Mouse (Mus musculus): ENCODE measurements around the gene 4930451I11Rik.
A peak's percentile ranks its signal among the peaks of the same experiment; 100 is the strongest.

Gene 4930451I11Rik

DNA sequence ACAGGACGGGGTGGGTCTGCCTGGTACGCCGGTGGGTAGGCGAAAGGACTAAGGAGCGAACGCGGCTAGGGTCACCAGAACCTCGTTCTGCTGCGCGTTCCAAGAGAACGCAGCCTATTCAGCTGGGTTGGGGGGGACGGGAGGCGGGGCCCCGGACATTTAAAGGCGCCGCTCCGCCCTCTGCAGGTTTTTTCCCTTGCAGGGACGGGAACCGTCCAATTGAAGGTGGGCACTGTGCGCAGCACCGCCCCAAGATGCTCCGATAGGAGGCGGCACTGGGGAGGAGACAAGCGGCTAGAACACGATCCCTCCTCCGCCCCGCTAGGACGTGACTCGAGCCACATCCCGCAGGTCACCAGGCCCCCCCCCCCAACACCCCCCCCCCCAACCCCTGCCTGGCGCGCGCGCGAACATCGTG is 32.4 kb downstream of the 4930451I11Rik start:
- DNase-seq, result peak; percentile 96

DNA sequence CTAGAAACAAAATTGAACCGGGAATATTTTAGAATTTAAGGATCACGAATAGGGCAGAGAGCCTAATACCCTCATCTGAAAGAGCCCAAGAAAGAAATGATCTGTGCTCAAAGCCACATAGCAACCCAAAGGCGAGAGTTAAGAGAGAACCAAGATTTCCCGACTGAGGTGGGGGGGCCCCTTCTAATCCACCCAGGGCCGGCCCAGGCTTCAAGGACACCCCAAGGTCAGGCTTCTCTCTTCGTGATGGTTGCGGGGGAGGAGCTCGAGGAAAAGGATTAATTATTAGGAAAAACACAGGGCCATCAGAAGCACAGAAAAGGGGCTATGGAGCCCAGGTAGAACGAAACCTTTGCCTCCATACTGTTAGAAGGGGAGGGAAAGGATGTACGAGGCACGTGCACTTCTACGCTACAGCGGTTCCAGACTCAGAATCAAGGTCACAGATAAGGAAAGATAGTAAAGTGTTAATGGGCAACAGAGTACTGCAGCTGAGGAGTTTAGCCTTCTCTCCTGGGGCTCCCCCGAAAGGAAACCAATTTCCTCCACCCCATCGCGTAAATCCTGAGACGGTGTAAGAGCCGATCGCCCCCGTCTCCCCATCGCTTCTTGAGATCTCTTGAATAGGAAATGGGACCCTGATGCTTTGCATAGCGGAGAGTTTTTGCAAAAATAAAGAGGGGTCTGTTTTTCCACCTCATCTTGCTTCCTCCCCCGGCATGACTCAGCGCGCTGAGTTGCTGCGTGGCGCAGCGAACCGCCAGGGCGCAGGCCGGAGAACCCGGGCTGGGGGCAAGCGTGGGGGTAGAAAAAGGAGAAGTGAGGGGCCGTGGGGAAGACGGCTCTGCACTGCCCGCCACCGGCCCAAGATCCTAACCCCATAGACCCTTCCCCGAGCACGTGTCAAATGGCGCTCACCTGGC is 33.1 kb downstream of the 4930451I11Rik start:
- peak; percentile 75 for DNase-seq

- peak; percentile 30 for DNase-seq
Measured at GRCm38 (mm10) chr7:126797411-126798126, 33.9 kb downstream of the 4930451I11Rik start, which contains the start of gene Fam57b. Gene Fam57b, plus strand, starts transcription at chr7:126797668.

GRCm38 (mm10) chr7:126796350-126796932 is 35.0 kb downstream of the 4930451I11Rik start:
- peak; percentile 76 for DNase-seq

GRCm38 (mm10) chr7:126795387-126796317 is 35.8 kb downstream of the 4930451I11Rik start:
- DNase-seq, result peak; percentile 54

GRCm38 (mm10) chr7:126794271-126794605 is 37.2 kb downstream of the 4930451I11Rik start:
- no peak for DNase-seq

GRCm38 (mm10) chr7:126793456-126794270 is 37.8 kb downstream of the 4930451I11Rik start:
- no peak for DNase-seq

DNA sequence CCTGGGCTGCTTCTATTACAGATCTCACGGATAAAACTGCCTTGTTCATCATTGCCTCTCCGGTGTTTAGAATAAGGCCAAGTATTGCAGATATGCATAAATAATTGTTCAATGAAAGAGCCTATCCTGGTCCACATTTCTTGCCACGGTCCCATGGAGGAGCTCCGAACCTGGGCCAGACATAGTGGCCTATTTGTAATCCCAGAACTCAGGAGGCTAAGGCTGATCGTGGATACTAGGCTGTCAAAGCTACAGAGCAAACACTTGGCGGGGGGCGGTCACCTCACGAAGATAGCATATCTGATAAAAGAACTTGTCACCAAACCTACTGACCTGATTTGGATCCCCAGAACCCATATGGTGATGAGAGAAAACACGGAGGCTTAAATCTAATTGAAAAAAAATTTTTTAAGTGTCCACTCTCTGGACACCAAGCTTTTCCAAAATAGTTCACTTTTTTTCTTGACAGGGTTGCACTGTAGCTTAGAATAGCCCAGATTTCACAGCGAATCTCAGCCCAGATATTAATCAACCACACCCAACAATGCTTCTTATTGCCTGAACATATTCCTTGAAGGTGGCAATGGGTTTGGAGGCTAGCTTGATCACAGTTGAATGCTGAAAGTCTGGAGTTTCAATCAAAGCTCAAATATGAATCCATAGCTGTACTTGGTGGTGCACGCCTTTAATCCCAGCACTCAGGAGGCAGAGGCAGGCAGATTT is 38.6 kb downstream of the 4930451I11Rik start:
- peak; percentile 26 for DNase-seq

DNA sequence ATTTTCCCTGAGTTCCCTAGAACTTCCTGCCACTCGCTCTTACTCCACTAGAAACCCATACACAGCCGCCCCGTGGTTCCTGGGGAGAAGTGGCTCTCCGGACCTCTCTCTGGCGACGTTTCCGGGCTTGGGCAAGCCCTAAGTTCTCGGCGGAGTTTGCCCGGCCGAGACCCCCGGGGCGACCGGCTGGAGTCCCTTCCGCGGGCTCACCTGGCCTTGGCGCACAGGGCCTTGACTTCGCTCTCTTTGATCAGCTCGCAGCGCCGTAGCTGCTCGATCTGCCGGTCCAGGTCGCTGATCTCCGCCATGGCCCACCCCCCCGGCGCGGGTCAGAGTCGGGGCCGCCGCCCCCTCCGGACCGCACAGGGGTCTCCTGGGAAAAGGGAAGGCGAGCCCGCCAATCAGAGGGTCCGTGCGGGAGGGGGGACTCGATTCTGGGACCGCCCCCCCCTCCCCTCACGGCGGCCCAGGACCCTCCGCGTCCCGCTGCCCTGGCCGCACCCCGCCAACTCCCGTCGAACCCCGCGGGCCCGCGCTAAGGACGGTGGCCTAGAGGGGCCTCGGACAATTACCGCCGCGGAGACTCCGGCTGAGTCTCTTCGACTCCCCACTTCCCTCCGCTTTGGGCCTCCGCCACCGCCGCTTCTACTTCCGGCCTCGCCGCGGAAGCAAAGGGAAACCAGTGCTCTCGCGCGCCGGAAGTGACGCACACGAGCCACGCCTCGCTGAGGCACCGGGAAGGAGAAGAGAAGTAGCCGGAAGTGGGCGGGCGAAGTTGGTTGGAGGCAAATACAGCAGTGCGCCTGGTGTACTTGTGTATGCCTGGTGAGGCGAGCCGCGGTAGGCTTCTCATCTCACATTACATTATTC is 39.4 kb downstream of the 4930451I11Rik start, which contains the start of gene Ppp4c:
Gene Ppp4c, minus strand, starts transcription at position 646 of the 870 bp plus-strand sequence.
- peak; percentile 98 for DNase-seq

DNA sequence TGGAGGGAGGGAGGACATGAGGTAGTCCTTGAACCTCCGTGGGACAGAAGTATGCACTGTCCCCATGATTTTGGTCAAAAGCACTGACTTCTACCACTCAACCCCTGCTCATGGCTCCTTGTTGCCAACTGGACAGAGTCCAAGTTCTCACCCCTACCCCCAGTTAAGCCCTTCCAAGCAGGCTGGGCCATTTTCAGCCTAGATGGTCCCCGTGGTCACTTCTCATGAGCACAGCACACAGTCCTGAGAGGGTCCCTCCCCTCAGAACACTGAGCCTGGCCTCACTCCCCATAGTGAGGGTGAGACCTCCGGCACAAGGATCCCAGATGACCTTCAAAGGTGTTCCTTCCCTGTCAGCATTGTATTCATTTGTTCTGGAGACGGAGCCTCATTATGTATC is 42.3 kb downstream of the 4930451I11Rik start:
- DNase-seq, result no peak

DNA sequence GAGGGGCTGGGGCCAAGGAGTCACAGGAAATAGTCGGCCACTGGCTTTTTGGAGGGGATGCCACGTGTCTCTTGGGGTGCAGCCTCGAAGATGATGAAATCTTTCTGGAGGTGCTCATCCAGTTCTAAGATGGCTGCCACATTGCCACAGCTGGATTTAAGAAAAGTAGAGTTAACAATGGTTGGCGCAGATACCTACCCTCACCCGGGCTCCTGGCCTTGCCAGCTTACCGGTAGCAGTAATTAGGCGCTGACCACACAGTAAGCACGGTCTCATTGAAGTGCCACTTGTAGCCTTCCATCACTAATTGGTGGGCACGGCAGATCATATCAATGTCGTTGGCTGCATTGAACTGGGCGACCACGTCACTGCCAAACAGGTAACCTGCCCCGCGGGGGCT is 45.3 kb downstream of the 4930451I11Rik start:
- no peak for DNase-seq

DNA sequence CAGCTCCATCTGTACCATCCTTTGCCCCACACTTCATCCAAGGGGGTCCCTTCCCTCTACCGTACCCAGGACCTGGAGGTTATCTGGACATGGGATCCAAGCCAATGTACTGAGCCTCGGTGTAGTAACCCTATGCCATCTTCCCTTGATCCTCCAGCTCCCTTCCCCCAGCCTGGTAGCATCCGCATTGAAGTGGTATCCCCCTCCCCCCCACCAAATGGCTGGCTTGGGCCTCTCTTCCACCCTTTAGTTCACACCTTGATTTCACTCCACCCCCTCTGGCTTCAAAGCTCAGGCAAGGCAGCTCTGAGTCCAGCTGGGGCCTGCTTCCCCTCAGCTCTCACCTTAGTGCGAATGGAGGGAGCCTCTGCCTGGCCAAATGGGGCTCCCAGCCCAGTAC is 46.4 kb downstream of the 4930451I11Rik start:
- no peak for DNase-seq

DNA sequence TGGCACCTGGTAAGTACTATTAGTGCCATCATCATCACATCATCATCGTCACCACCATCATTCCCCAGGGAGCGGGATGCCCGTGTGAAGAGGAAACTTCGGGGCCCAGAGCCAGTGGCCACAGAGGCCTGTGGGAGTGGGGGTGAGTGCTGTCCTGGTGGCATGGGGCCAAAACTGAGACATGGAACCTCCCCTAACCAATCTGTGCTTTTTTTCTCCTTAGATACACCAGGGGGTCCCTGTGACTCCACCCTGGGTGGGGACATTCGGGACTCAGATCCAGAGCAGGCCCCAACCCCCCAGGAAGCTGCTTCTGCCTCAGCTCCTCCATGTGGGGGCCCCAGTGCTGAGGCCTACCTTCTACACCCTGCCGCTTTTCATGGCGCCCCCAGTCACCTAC is 47.0 kb downstream of the 4930451I11Rik start:
- DNase-seq, result no peak

GRCm38 (mm10) chr7:126782693-126783092 is 48.7 kb downstream of the 4930451I11Rik start:
- no peak for DNase-seq

DNA sequence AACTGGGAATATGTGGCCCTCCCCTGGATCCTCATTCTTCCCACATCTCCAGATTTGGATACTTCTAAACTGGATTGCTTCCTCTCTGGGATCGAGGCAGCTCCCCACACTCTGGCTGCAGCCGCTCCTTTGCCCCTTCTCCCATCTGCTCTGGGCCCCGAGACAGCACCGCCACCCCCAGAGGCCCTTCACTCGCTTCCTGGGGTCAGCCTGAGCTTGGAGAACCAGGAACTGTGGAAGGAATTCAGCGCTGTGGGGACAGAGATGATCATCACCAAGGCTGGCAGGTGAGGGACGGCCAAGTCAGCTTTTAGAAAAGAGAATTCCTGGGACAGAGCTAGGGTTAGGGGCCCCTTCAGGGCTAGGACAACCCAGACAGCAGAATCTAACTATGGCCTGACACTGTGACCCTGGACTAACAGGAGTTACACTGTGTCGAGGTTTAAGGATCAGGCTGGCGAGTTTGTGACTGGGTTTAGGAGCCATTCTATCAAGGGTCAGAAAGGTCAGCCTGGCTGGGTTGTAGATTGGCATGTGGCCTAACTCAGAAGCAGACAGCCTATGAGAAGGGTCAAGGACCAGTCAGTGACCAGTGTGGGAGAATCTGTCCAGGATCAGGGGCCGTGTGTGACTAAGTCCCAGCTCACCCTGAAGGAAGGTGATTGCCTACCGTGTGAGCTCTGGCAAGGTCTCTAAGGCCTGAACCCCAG is 49.6 kb downstream of the 4930451I11Rik start:
- no peak for DNase-seq

DNA sequence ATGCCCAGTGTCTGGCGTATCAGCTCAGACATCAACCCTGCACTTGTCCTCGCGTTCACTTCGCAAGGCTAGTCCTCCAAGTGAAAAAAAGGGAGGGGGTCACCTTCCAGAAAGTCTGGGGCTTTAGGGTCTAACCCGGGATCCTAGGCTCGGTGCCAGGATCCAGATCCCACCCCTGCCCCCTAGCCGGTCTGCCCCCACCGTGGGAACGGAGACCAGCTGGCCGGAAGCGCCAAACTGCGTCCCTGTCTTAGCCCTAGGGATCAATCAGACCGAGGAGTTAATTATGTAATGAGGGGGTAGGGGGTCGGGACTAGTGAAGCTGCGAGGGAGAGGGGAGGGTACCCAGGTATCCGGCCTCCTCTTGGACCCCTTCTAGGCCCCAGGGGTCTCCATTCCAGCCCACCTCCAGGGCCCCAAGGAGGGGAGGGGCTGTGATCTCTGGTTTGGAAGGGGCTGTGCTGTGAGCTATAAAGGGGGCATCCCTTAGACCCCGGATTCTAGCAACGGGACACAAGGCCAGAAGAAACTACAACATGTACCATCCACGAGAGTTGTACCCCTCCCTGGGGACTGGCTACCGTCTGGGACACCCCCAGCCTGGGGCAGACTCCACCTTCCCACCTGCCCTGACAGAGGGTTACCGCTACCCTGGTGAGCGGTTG is 50.3 kb downstream of the 4930451I11Rik start, which contains the start of gene Tbx6:
Gene Tbx6, plus strand, starts transcription at position 513 of the 665 bp plus-strand sequence.
- peak; percentile 47 for DNase-seq
